Mouse (Mus musculus): ENCODE results near the gene Defb48. TPM values are rescaled to one million over a fixed set of nuclear protein-coding genes. Genes with fewer than 3 reads are reported as not detected.

Gene Defb48
- polyA plus RNA-seq (2017; shearing (Covaris generic)), result not detected

DNA sequence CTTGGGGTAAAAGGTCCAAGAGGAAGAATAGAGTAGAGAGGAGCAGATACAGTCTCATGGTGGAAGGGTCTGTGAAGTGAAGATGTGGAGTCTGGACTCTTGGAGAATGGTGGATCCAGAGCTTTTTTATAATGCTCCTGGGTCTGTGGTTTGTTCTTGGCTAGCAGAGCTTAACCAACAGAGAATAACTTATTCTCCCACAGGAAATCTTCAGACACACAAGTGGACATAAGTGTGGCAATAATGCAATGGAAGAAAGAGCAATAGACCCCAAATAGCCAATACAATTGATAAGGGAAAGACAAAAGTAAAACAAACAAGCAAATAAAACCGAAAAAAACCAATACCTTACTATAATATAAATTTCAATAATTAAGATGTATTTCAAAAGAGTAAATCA is at the start of gene Defb48:
Gene Defb48, minus strand, starts transcription at position 101 of the 400 bp plus-strand sequence.

GRCm38 (mm10) chr14:63011471-63011870 is 27.2 kb upstream of the Defb48 start, which contains the start of gene Defb43:
TSS of gene Defb43 (plus strand) at chr14:63011771.

DNA sequence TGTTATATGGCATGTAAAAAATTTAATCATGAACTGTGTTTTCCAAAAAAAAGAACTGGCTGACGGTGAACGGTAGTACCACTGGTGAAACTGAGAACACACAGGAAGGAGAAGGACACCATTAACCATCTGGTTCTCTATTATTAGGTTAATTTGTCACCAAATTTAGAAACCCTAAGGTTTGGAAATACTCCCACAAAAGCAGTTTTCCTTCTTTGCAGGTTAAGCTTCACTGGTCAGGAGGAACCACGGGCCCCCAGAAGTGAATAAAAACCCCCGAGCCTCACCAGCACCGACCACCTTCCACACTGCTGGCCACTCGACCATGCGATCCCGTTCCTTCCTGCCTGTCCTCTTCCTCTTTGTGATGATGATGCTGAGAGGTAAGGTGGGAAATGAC is 13.5 kb upstream of the Defb48 start, which contains the start of gene Defb47:
Gene Defb47, plus strand, starts transcription at position 301 of the 400 bp plus-strand sequence.

Other genes starting within 250 kb of the Defb48 start
- gene Ints6, start 223.3 kb downstream of the Defb48 start, polyA plus RNA-seq (2017; shearing (Covaris generic)), result 10 to 100 TPM; 68.5 to 82.8 TPM
- gene Wdfy2, start 146.8 kb downstream of the Defb48 start, polyA plus RNA-seq (2017; shearing (Covaris generic)), result 10 to 100 TPM in 1 of 2 experiments, 1 to 10 TPM in 1; 8.2 to 13.3 TPM
- not detected for gene Defb47, start 13.6 kb upstream of the Defb48 start, polyA plus RNA-seq (2017; shearing (Covaris generic))
- not detected for gene Defb43, start 27.3 kb upstream of the Defb48 start, polyA plus RNA-seq (2017; shearing (Covaris generic))
- 1 to 10 TPM in 1 of 2 experiments, under 1 TPM in 1; 0.51 to 1.2 TPM for gene Defb42, start 62.5 kb upstream of the Defb48 start, polyA plus RNA-seq (2017; shearing (Covaris generic))
- gene Defb30, start 65.5 kb upstream of the Defb48 start, polyA plus RNA-seq (2017; shearing (Covaris generic)), result under 1 TPM in 1 of 2 experiments, not detected in 1; 0.40 TPM

Measured in inflammation-experienced regulatory T-cells (primary cell).